Mouse (Mus musculus): Measurements from ENCODE around the gene Homez. TPM values are rescaled to one million over a fixed set of nuclear protein-coding genes. Genes with fewer than 3 reads are reported as not detected.

Homez gene
- polyA plus RNA-seq (2015; fragmentation: Nextera tagmentation; extraction: Ambion mirVana), result 2.9 and 3.5 TPM in 2 replicates

GRCm38 (mm10) chr14:54870861-54871260, at the start of gene Homez:
TSS of gene Homez (minus strand) at chr14:54870961.

DNA sequence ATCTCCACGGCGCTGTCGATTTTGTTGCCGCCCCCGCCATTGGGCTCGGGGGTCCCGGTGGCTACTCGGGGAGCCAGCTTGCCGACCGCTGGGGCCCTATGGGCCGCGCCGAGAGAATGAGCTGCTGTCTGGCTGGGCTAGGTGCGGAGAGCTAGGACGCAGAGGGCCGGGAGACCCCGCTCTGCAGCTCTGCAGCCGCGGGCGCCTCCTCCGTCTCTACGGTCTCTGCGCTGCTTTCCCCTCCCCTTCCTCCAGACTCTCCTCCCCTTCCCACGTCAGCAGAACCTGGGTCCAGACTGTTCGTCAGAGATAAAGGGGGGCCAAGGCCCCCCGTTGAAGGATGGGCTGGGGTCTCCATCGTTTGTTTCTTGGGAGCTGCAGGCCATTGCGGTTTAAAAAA, 42.1 kb upstream of the Homez start, which contains the start of gene Slc22a17:
Slc22a17 (minus strand) TSS at position 247 of the 400 bp plus-strand sequence.

GRCm38 (mm10) chr14:54892200-54892599, 21.4 kb upstream of the Homez start, which contains the start of gene Pabpn1:
TSS of gene Pabpn1 (plus strand) at chr14:54892500.

GRCm38 (mm10) chr14:54883154-54884021, 12.6 kb upstream of the Homez start, which contains the start of the genes Bcl2l2 and Gm20521:
TSS of gene Bcl2l2 (plus strand) at chr14:54883377.
TSS of gene Gm20521 (plus strand) at chr14:54883441.

DNA sequence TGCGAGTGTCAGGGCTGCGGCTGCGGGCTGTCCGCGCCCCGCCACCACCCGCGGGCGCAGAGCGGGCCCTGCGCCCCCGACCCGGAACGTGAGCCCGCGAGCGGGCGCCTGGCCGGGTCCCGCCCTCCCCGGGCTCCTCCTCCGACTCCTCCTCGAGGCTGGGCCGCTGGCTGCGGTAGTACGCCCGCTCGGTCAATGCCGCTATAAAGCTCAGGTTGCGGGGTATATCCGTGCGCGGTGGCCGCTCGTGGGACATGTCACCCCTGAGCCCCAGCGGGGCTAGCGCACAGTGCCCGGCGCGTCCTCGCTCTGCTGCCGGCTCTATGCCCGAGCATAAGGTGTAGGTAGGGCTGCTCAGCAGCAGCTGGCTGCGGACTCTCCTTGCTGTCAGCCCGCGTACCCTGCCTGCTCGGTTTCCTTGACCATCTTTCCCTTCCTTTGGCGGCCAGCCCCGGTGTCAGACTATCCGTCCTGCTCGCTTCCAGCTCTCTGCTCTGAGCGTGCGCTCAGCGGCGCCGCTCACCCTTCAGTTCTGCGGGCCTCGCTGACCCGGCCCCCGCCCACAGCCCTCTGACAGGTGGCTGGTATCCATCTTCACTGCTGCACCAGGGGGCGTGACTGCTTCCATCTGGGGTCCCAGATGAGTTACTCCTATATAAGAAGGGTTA, 6.4 kb upstream of the Homez start, which contains the start of gene Ppp1r3e:
Ppp1r3e (minus strand) TSS at position 503 of the 668 bp plus-strand sequence.

DNA sequence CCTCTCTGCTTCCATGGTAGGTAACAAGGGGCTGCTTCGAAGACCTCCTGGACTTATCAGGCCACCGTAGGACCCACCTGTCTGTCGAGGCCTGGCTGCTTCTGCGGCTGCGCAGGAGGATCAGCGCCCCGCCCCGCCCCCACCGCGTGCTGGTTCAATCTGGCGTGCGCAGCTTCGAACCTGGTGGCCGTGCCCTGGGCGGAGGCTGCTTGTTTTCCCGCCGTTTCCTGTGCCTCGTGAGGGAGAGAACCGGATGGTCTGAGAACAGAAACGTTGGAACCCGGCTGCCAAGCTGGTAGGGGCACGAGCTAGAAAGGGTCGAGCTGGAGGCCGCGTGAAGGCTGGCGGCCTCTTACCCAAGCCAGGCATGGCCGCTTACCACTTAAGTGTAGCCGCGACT, 56.8 kb downstream of the Homez start, which contains the start of gene Rnf212b:
Rnf212b (plus strand) TSS at position 151 of the 400 bp plus-strand sequence.

Other genes starting within 250 kb of the Homez start
- gene Psmb11, start 249.5 kb downstream of the Homez start, polyA plus RNA-seq (2015; fragmentation: Nextera tagmentation; extraction: Ambion mirVana), result not detected in 2 replicates
- not detected in 2 replicates for gene Gm17606, start 230.0 kb downstream of the Homez start, polyA plus RNA-seq (2015; fragmentation: Nextera tagmentation; extraction: Ambion mirVana)
- 0.53 and 0.63 TPM in 2 replicates for gene Cdh24, start 229.6 kb downstream of the Homez start, polyA plus RNA-seq (2015; fragmentation: Nextera tagmentation; extraction: Ambion mirVana)
- gene 1700123O20Rik, start 184.7 kb downstream of the Homez start, polyA plus RNA-seq (2015; fragmentation: Nextera tagmentation; extraction: Ambion mirVana), result 46.7 and 53.4 TPM in 2 replicates
- gene Acin1, start 184.0 kb downstream of the Homez start, polyA plus RNA-seq (2015; fragmentation: Nextera tagmentation; extraction: Ambion mirVana), result 81.1 and 96.0 TPM in 2 replicates
- gene Gm29776, start 172.1 kb downstream of the Homez start, polyA plus RNA-seq (2015; fragmentation: Nextera tagmentation; extraction: Ambion mirVana), result 0.16 and 0.28 TPM in 2 replicates
- gene Cebpe, start 158.8 kb downstream of the Homez start, polyA plus RNA-seq (2015; fragmentation: Nextera tagmentation; extraction: Ambion mirVana), result 18.5 and 28.5 TPM in 2 replicates
- gene Slc7a8, start 89.0 kb downstream of the Homez start, polyA plus RNA-seq (2015; fragmentation: Nextera tagmentation; extraction: Ambion mirVana), result 2.0 and 3.4 TPM in 2 replicates
- gene Rnf212b, start 56.8 kb downstream of the Homez start, polyA plus RNA-seq (2015; fragmentation: Nextera tagmentation; extraction: Ambion mirVana), result not detected in 2 replicates
- 0.94 and 1.9 TPM in 2 replicates for gene Ppp1r3e, start 6.6 kb upstream of the Homez start, polyA plus RNA-seq (2015; fragmentation: Nextera tagmentation; extraction: Ambion mirVana)
- 2.2 and 2.8 TPM in 2 replicates for gene Bcl2l2, start 12.4 kb upstream of the Homez start, polyA plus RNA-seq (2015; fragmentation: Nextera tagmentation; extraction: Ambion mirVana)
- 0.29 and 0.44 TPM in 2 replicates for gene Gm20521, start 12.5 kb upstream of the Homez start, polyA plus RNA-seq (2015; fragmentation: Nextera tagmentation; extraction: Ambion mirVana)
- 85.3 and 86.5 TPM in 2 replicates for gene Pabpn1, start 21.5 kb upstream of the Homez start, polyA plus RNA-seq (2015; fragmentation: Nextera tagmentation; extraction: Ambion mirVana)
- gene Slc22a17, start 42.2 kb upstream of the Homez start, polyA plus RNA-seq (2015; fragmentation: Nextera tagmentation; extraction: Ambion mirVana), result 5.2 and 7.2 TPM in 2 replicates
- gene Efs, start 55.2 kb upstream of the Homez start, polyA plus RNA-seq (2015; fragmentation: Nextera tagmentation; extraction: Ambion mirVana), result 3.3 and 6.1 TPM in 2 replicates
- gene Il25, start 61.7 kb upstream of the Homez start, polyA plus RNA-seq (2015; fragmentation: Nextera tagmentation; extraction: Ambion mirVana), result not detected in 2 replicates
- gene Cmtm5, start 65.3 kb upstream of the Homez start, polyA plus RNA-seq (2015; fragmentation: Nextera tagmentation; extraction: Ambion mirVana), result 0.12 TPM in 1 of 2 replicates, not detected in the other
- gene Myh6, start 96.0 kb upstream of the Homez start, polyA plus RNA-seq (2015; fragmentation: Nextera tagmentation; extraction: Ambion mirVana), result 0.05 and 0.45 TPM in 2 replicates
- not detected in 2 replicates for gene Gm17428, start 106.0 kb upstream of the Homez start, polyA plus RNA-seq (2015; fragmentation: Nextera tagmentation; extraction: Ambion mirVana)
- gene Myh7, start 123.7 kb upstream of the Homez start, polyA plus RNA-seq (2015; fragmentation: Nextera tagmentation; extraction: Ambion mirVana), result 0.13 and 0.24 TPM in 2 replicates
- 56.7 and 57.3 TPM in 2 replicates for gene Ngdn, start 144.5 kb upstream of the Homez start, polyA plus RNA-seq (2015; fragmentation: Nextera tagmentation; extraction: Ambion mirVana)
- 0.96 and 0.97 TPM in 2 replicates for gene Zfhx2, start 221.4 kb upstream of the Homez start, polyA plus RNA-seq (2015; fragmentation: Nextera tagmentation; extraction: Ambion mirVana)
- gene Thtpa, start 223.8 kb upstream of the Homez start, polyA plus RNA-seq (2015; fragmentation: Nextera tagmentation; extraction: Ambion mirVana), result 5.0 and 6.1 TPM in 2 replicates
- 18.9 and 23.3 TPM in 2 replicates for gene Ap1g2, start 235.6 kb upstream of the Homez start, polyA plus RNA-seq (2015; fragmentation: Nextera tagmentation; extraction: Ambion mirVana)
- 0.06 and 0.10 TPM in 2 replicates for gene Jph4, start 246.0 kb upstream of the Homez start, polyA plus RNA-seq (2015; fragmentation: Nextera tagmentation; extraction: Ambion mirVana)

Data from spleen, postnatal 0 days (tissue).